Mouse (Mus musculus): Measurements from ENCODE around the gene Gm3404. TPM values are rescaled to one million over a fixed set of nuclear protein-coding genes. Genes with fewer than 3 reads are reported as not detected.

The Gm3404 gene
- polyA plus RNA-seq (2015; fragmentation: Illumina TruSeq; extraction: RNeasy Lipid Tissue Mini Kit (QIAGEN cat#74804); ENCODE audit: insufficient read depth, low read depth, low replicate concordance) = not detected

GRCm38 (mm10) chr5:146525501-146525900 lies at the start of gene Gm3404:
TSS of gene Gm3404 (plus strand) at chr5:146525801.

GRCm38 (mm10) chr5:146481665-146482064 lies 43.9 kb upstream of the Gm3404 start, which contains the start of gene Gm6408:
TSS of gene Gm6408 (plus strand) at chr5:146481965.

GRCm38 (mm10) chr5:146491063-146491462 lies 34.5 kb upstream of the Gm3404 start, which contains the start of gene Gm6370:
TSS of gene Gm6370 (plus strand) at chr5:146491363.

GRCm38 (mm10) chr5:146502099-146502498 lies 23.5 kb upstream of the Gm3404 start, which contains the start of gene 4930449I24Rik:
TSS of gene 4930449I24Rik (plus strand) at chr5:146502399.

GRCm38 (mm10) chr5:146513823-146514222 lies 11.8 kb upstream of the Gm3404 start, which contains the start of gene Gm3402:
TSS of gene Gm3402 (plus strand) at chr5:146514123.

GRCm38 (mm10) chr5:146537347-146537746 lies 11.7 kb downstream of the Gm3404 start, which contains the start of gene Gm3409:
TSS of gene Gm3409 (plus strand) at chr5:146537647.

GRCm38 (mm10) chr5:146555836-146556235 lies 30.2 kb downstream of the Gm3404 start, which contains the start of gene Gm3415:
TSS of gene Gm3415 (plus strand) at chr5:146556136.

Other genes starting within 250 kb of the Gm3404 start
- gene Wasf3, start 140.8 kb upstream of the Gm3404 start, polyA plus RNA-seq (2015; fragmentation: Illumina TruSeq; extraction: RNeasy Lipid Tissue Mini Kit (QIAGEN cat#74804); ENCODE audit: insufficient read depth, low read depth, low replicate concordance) = 1.1 TPM
- gene Gm6408, start 43.8 kb upstream of the Gm3404 start, polyA plus RNA-seq (2015; fragmentation: Illumina TruSeq; extraction: RNeasy Lipid Tissue Mini Kit (QIAGEN cat#74804); ENCODE audit: insufficient read depth, low read depth, low replicate concordance) = not detected
- gene Gm6370, start 34.4 kb upstream of the Gm3404 start, polyA plus RNA-seq (2015; fragmentation: Illumina TruSeq; extraction: RNeasy Lipid Tissue Mini Kit (QIAGEN cat#74804); ENCODE audit: insufficient read depth, low read depth, low replicate concordance) = not detected
- gene 4930449I24Rik, start 23.4 kb upstream of the Gm3404 start, polyA plus RNA-seq (2015; fragmentation: Illumina TruSeq; extraction: RNeasy Lipid Tissue Mini Kit (QIAGEN cat#74804); ENCODE audit: insufficient read depth, low read depth, low replicate concordance) = not detected
- not detected for gene Gm3402, start 11.7 kb upstream of the Gm3404 start, polyA plus RNA-seq (2015; fragmentation: Illumina TruSeq; extraction: RNeasy Lipid Tissue Mini Kit (QIAGEN cat#74804); ENCODE audit: insufficient read depth, low read depth, low replicate concordance)
- not detected for gene Gm3409, start 11.8 kb downstream of the Gm3404 start, polyA plus RNA-seq (2015; fragmentation: Illumina TruSeq; extraction: RNeasy Lipid Tissue Mini Kit (QIAGEN cat#74804); ENCODE audit: insufficient read depth, low read depth, low replicate concordance)
- gene Gm3415, start 30.3 kb downstream of the Gm3404 start, polyA plus RNA-seq (2015; fragmentation: Illumina TruSeq; extraction: RNeasy Lipid Tissue Mini Kit (QIAGEN cat#74804); ENCODE audit: insufficient read depth, low read depth, low replicate concordance) = not detected
- gene Gpr12, start 59.4 kb downstream of the Gm3404 start, polyA plus RNA-seq (2015; fragmentation: Illumina TruSeq; extraction: RNeasy Lipid Tissue Mini Kit (QIAGEN cat#74804); ENCODE audit: insufficient read depth, low read depth, low replicate concordance) = not detected

Measured in pancreas, adult 10 weeks (tissue).